Mouse (Mus musculus) liver, embryonic 14.5 days (tissue): ENCODE results near the gene Dnajc2. TPM values are rescaled to one million over a fixed set of nuclear protein-coding genes. Genes with fewer than 3 reads are reported as not detected.
A peak's percentile ranks its signal among the peaks of the same experiment; 100 is the strongest.

ENCODE experiments used
- ATAC-seq: fragments of 200-750 bp; cut with Nextera tagmentation; 2 replicates; pipeline ENCODE4 v1.8.0; 2017; ENCODE audit warnings: moderate number of reproducible peaks, mild to moderate bottlenecking, moderate library complexity; ENCODE audit not compliant: insufficient read depth
- DNase-seq, 3 experiments: peaks; one replicate each; pipeline ENCODE4 v3.0.0-alpha.2; 2012 to 2013; ENCODE audit warnings: low read depth in 3 of 3, low spot score in 3 of 3
- H3K27ac ChIP-seq: fragments of 300-500 bp; sonication (generic); 2 replicates; pipeline ENCODE4 v1.5.1; 2014; ENCODE audit warnings: moderate library complexity, mild to moderate bottlenecking, control low read depth, inconsistent platforms
- H3K27me3 ChIP-seq: fragments of 300-500 bp; sonication (generic); 2 replicates; pipeline ENCODE4 v1.6.1; 2014; ENCODE audit warnings: mild to moderate bottlenecking, low read length, moderate library complexity; ENCODE audit not compliant: control insufficient read depth, insufficient read depth
- H3K36me3 ChIP-seq: fragments of 300-500 bp; sonication (generic); replicated peaks from 2 replicates; pipeline ENCODE4 v1.6.1; 2014; ENCODE audit warnings: low read depth; ENCODE audit not compliant: control insufficient read depth, insufficient read depth
- H3K4me1 ChIP-seq, 2 experiments: fragments of 200-500 bp in 1 of 2; fragments of 300-500 bp in 1 of 2; sonication (generic) in 1 of 2; replicated peaks; 2 replicates each; pipeline ENCODE4 v1.6.1; 2012 to 2014; ENCODE audit warnings: antibody characterized with exemption in 1 of 2, inconsistent platforms in 1 of 2, low read length in 1 of 2; ENCODE audit not compliant: control insufficient read depth in 2 of 2, insufficient read depth in 2 of 2
- H3K4me2 ChIP-seq: fragments of 300-500 bp; sonication (generic); 2 replicates; pipeline ENCODE4 v1.6.1; 2014; ENCODE audit warnings: low read depth, mild to moderate bottlenecking, control low read depth, moderate library complexity
- H3K4me3 ChIP-seq, 2 experiments: fragments of 200-500 bp in 1 of 2; fragments of 300-500 bp in 1 of 2; sonication (generic) in 1 of 2; 2 replicates each; pipeline ENCODE4 v1.5.1; 2012 to 2014; ENCODE audit warnings: low read depth in 2 of 2, low read length in 2 of 2, mild to moderate bottlenecking in 2 of 2, control low read depth in 1 of 2, inconsistent platforms in 1 of 2, moderate library complexity in 1 of 2; ENCODE audit not compliant: insufficient read depth in 1 of 2
- H3K9ac ChIP-seq: fragments of 300-500 bp; sonication (generic); replicated peaks from 2 replicates; pipeline ENCODE4 v1.6.1; 2014; ENCODE audit warnings: mild to moderate bottlenecking, control low read depth, moderate library complexity
- H3K9me3 ChIP-seq: fragments of 300-500 bp; sonication (generic); 2 replicates; pipeline ENCODE4 v1.6.1; 2016; ENCODE audit warnings: low read length, mixed read lengths; ENCODE audit not compliant: control insufficient read depth
- CTCF ChIP-seq: IDR thresholded peaks from 2 replicates; pipeline ENCODE4 v1.5.1; 2016; ENCODE audit warnings: antibody characterized with exemption, low read depth, control low read depth
- EP300 ChIP-seq: IDR thresholded peaks from 2 replicates; pipeline ENCODE4 v1.6.1; 2016; ENCODE audit warnings: antibody characterized with exemption, low read depth
- WGBS: fragments of 180-500 bp; shearing (Covaris S2); extraction: QIAGEN DNeasy Blood & Tissue Kit; methylation state at CpG from one replicate; pipeline ENCODE4 v1.1.7; 2014; ENCODE audit not compliant: insufficient replicate concordance; 5-methylcytosine and 5-hydroxymethylcytosine counted together
- polyA plus RNA-seq, 2 experiments: library from polyadenylated mRNA; depleted of rRNA in 1 of 2; stranded (reverse) in 1 of 2; unstranded in 1 of 2; fragments of >200 nt; fragmentation: Nextera tagmentation in 1 of 2; extraction: Ambion mirVana in 1 of 2; gene quantifications; 2 replicates each; pipeline versions ENCODE4 v1.2.1 to v1.2.3; 2012 to 2014

Gene Dnajc2
- polyA plus RNA-seq, 2 experiments = 14.5 to 31.4 TPM

DNA sequence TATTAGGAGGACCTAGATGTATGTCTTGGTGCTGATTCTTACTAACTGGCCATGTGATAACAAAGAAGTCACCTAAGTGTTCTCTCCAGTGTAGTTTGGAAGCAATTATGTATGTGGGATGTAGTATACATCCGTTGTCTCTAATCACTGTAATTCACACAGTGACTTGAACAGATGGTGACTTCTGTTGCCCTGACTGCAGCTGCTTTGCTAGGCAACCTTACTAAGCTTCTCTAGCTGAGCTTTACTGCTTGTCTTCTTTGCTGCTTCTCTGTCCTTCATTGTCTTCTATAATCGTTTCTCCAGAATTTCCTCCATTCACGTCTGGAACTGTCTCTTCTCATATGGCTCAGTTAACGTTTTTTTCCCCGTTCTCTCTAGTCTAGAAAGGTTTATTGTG lies 4.0 kb upstream of the Dnajc2 start:
- no peak overlapping the region for H3K9ac ChIP-seq

DNA sequence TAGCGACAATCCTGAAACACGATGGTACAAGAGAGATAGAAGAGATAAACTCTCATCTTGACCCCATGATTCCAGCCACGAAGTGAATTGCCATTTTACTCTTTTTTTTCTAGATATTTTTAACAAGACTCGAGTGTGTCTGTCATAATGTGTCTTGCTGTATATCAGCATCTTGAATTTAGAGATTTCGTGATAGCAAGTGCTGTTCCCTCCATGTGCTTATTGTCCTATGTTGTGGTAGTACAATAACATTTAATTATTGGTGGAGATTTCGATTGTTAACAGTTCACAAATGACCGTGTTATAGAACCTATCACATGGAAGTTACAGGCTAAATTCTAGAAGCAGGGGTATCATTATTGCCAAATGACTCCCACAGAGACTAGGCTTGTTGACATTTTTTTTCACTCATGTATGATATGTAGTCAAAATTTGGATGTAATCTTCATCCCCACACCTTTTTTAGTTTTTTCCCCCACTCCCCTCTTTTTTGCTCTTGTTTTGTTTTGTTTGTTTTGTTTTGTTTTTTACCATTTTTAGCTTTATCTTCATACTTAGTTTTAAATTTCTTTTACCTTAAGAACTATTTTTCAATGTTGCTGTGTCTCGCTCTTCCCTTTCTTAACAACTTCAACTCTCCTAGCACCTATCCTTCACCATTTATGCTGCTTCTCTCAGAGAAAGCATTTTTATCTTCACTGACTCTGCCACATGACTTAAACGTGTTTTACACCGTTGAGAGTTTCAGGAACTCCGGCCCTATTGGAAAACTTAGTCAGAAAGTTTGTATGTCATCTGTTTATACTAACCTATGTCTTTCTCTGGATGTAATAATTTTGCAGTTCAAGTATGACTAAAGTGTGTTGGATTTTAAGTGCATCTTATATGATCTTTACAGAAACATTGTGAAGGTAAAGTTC lies 2.4 kb upstream of the Dnajc2 start:
- H3K4me2 ChIP-seq = peak overlapping the region; percentile 93
- no peak for TF ChIP-seq CTCF
- TF ChIP-seq EP300 = no peak
- DNase-seq (no peak), ATAC-seq (no peak)
- peak overlapping the region; percentile 92 for H3K9ac ChIP-seq
- H3K4me3 ChIP-seq = peak overlapping the region; percentile 90 to 94
- no peaks in the 10 kb centered on the region for H3K9me3 ChIP-seq
- no peaks in the 10 kb centered on the region for H3K27me3 ChIP-seq
- WGBS = 22% methylated on average over 11 of the region's 11 CpGs
- peak overlapping the region; percentile 89 for H3K27ac ChIP-seq
- H3K36me3 ChIP-seq = peaks cover 8% of the 10 kb centered on the region
- peaks cover 10 to 15% of the 10 kb centered on the region in 2 experiments for H3K4me1 ChIP-seq

More for the DNA sequence above, 4.0 kb upstream of the Dnajc2 start:
- Histone ChIP-seq H3K9me3 (no peaks in the 10 kb centered on the region), H3K27ac (no peak overlapping the region), H3K4me2 (peak overlapping the region; percentile 3), H3K4me3 (no peak overlapping the region), H3K36me3 (peaks cover 5% of the 10 kb centered on the region), H3K4me1 (peaks cover 10 to 15% of the 10 kb centered on the region in 2 experiments), H3K27me3 (no peaks in the 10 kb centered on the region)
- ATAC-seq (no peak), DNase-seq (no peak)
- WGBS = 67% methylated on average over 5 of the region's 5 CpGs
- TF ChIP-seq CTCF = no peak
- TF ChIP-seq EP300 = no peak

DNA sequence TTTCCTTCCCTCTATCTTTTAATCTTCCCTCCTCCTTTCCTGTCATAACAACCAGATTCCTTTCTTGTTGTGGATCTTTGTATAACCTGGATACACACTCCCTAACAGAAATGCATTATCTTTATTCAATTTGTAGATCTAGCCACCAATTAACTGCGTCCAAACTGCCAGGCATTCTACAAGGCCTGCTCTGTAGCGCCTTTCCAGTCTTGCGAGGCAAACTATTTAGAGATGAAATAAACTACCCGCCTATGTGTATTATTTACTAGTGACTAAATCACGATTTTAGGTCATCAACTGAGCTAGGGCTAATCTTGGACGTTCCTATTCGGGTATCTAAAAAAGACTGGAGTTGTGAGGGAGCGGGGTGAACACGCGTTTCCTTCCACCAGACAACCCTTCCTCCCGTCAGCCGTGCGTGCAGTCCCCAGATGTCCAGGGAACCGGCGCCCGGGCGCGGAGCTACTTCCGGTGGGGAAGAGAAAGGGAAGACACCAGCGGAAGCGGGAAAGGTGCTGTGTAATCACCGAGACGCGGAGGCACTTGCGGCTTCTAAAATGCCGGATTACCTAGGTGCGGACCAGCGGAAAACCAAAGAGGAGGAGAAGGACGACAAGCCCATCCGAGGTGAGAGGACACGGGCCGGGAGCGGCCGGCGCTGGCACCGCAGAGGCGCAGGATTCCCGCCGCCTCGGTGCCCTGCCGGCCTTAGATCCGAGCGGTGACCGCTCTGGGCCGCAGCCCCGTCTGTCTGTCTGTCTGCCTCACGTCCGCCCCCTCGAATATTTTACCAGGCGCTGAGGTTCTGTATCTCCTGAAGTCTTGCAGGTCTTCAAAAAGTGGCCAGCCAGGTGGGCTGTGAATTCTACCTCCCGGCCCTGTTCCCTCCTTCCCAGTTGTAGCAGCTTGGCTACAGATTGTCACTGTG lies 1.5 kb upstream of the Dnajc2 start:
- Histone ChIP-seq H3K9ac (peak overlapping the region; percentile 92), H3K4me3 (peak overlapping the region; percentile 90 to 94), H3K27me3 (no peaks in the 10 kb centered on the region), H3K4me1 (peaks cover 10 to 15% of the 10 kb centered on the region in 2 experiments), H3K9me3 (no peaks in the 10 kb centered on the region), H3K36me3 (peaks cover 17% of the 10 kb centered on the region), H3K27ac (peak overlapping the region; percentile 89), H3K4me2 (peak overlapping the region; percentile 93)
- ATAC-seq (peak; percentile 83), DNase-seq (peak; percentile 88 to 91 (median 90))
- WGBS = 2% methylated on average over 51 of the region's 51 CpGs
- TF ChIP-seq EP300 (no peak), CTCF (no peak)

DNA sequence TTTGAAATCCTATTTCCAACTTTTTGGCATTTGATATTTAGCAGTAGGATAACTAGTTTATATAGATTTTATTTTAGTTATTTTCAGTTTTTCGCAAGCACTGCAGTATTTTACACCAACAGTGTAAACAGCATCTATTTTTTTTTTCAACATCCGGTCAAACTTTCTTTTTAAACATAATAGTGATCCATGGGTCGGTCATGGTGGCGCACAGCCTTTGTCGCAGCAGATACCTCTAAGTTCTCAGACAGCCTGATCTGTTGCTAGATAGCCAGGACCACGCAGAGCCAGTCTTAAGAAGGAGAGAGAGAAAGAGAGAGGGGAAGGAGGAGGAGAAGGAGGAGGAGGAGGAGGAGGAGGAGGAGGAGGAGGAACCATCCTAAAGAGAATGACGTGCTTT lies 725 bp upstream of the Dnajc2 start:
- Histone ChIP-seq H3K9me3 (no peaks in the 10 kb centered on the region), H3K9ac (no peak overlapping the region), H3K36me3 (peaks cover 21% of the 10 kb centered on the region), H3K27me3 (no peaks in the 10 kb centered on the region), H3K4me3 (peak overlapping the region in 1 of 2 experiments; percentile 29; a peak in 2 of 4 replicates), H3K4me1 (peaks cover 10 to 15% of the 10 kb centered on the region in 2 experiments), H3K4me2 (peak overlapping the region; percentile 93), H3K27ac (peak overlapping the region; percentile 89)
- no peak for ATAC-seq
- 69% methylated on average over 7 of the region's 7 CpGs for WGBS
- DNase-seq = no peak
- TF ChIP-seq CTCF = no peak
- TF ChIP-seq EP300 = no peak
